Mouse (Mus musculus): ENCODE data around the gene Ltb4r2.

Ltb4r2 gene

GRCm38 (mm10) chr14:55781310-55781709 is 20.1 kb downstream of the Ltb4r2 start:
- DNase-seq (ENCODE audit: inconsistent ontology term) = peak; percentile 47

- DNase-seq (ENCODE audit: inconsistent ontology term) = no peak
Observed at GRCm38 (mm10) chr14:55782361-55782960, 21.2 kb downstream of the Ltb4r2 start.

DNA sequence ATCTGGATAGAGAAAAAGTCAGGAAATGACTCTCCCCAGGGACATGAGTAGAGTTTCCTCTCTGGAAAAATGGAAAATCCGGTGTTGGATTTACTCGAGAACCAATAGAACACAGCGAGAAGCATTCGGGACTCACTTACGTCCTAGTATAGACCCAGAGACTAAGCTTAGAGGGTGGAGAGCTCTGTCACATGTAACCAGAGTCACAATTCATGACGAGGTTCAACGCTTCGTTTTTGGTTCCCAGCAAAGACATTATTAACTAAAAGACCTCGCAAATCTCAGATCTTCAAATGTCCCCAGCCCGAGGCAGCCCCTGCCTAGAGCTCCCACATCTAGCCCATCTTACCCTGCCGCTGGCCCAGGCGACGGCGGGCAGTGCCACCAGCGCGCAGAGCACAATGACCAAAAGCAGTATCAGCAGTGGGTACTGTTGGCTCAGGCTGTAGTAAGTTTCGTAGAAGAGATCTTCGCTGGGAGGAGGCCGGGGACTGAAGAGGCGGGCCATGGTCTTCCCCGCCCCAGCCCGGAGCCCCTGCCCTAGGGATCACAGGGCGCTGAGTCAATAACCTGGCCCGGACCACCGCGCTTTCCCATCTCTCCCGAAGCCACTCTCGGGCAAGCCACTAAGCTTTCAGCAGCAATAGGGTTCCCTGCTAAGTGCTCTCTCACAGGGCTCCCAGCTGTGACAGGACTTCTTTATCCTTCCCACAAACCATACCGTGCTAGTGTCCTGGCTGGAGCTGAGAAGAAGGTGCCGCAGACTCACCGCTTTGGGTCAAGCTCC is 22.1 kb downstream of the Ltb4r2 start:
- DNase-seq (ENCODE audit: inconsistent ontology term) = no peak

GRCm38 (mm10) chr14:55783958-55784235 is 22.7 kb downstream of the Ltb4r2 start, which contains the start of gene Adcy4:
Gene Adcy4 (minus strand): TSS chr14:55784095.
- DNase-seq (ENCODE audit: inconsistent ontology term) = no peak

- no peak for DNase-seq (ENCODE audit: inconsistent ontology term)
Observed at GRCm38 (mm10) chr14:55785195-55785594, 24.0 kb downstream of the Ltb4r2 start.

- DNase-seq (ENCODE audit: inconsistent ontology term) = no peak
Observed at GRCm38 (mm10) chr14:55787731-55788130, 26.5 kb downstream of the Ltb4r2 start.

DNA sequence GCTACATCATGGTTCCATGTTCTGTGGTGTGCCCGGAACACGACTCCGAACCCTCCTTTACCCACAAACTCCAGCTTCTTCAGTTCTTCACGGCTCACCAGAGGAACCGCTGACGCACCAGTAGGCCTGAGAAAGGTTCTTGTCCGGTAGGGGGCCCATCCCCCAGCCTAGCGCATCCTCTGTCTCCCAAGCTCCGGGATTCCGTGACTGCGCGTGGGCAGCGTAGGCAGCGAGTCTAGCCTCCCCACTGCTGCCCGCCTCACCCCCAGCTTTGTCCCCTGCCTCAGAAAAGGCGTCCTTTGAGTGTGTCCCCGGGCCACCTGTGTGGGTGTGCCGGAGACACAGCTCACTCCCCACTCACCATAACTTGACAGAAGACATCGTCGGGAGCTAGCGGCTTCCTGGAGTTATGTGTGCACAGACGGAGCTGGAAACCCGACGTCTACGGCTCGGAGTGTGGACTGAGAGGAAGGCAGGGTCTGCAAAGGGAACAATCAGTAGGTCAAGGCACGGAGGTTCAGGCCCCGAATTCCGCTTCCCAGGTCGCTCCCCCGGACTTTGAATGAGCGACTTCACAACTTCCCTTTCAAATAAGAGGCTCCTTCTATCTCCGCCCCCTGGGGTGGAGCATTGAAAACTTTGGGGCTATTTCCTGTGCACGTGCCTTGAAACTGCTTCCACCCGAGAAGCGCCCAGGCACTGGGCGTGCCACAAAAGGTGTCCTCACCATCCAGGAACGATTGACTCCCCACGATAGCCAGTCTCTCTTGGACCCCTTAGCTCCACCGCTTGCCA is 27.2 kb downstream of the Ltb4r2 start, which contains the start of gene Ripk3:
Gene Ripk3 (minus strand): TSS at position 610 of the 795 bp plus-strand sequence.
- DNase-seq (ENCODE audit: inconsistent ontology term) = peak; percentile 17

DNA sequence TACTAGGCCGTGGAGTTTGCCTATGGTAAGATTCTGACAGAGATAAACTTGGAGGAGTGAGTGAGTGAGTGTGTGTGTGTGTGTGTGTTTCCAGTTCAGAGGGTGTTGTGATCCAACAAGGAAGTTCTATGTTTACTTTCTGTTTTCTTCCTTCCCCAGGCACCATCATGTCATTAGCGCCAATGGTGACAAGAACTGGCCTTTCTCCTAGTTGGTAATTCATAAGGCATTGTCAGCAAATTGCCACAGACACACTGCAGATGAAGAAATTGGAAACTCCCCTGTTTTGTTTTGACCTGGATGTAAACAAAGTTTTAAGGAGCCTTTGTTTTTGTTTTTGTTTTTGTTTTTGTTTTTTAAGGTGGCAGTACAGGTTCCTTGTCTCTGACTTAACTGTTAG is 32.2 kb downstream of the Ltb4r2 start:
- DNase-seq (ENCODE audit: inconsistent ontology term) = no peak

GRCm38 (mm10) chr14:55793946-55794345 is 32.7 kb downstream of the Ltb4r2 start:
- peak; percentile 43 for DNase-seq (ENCODE audit: inconsistent ontology term)

DNA sequence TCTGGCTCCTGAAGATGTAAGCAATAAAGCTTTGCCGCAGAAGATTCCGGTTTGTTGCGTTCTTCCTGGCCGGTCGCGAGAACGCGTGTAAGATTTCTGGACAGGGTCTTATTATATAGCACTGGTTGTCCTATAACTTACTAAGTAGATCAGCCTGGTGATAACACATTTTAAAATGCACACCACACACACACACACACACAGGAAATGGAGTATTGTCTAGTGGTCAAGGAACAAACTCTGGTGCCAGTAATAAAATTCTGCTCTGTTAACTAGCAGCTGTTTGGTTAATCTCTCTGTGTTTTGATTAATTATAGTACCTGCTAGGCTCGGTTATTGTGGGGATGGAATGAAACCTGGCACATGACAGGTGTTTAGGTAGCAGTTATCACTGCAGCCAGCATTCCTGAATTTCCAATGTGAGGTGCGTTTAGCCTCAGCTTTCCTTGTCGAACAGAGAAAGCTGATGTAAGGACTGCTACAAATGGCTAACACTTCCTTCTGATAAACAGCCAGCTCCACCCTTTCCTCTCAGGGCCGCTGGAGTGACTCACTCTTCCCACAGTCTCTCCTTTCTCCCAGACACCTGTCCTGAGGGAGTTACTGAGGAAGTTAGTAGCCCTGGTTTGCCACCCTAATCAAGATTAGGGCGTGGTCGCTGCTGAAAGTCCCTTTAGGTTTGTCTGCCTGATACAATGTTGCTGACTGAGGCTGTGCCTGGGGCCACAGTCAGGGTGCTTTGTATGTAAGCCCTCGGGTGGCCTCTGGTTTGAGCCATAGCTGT is 34.3 kb downstream of the Ltb4r2 start:
- DNase-seq (ENCODE audit: inconsistent ontology term) = no peak

Data from Muller cell, postnatal 12 days (primary cell).